In genomic region chr7:67670965-67671364, GRCm38 (mm10) we compare ENCODE assay signal across 19 mouse cellular contexts. TPM values are rescaled to one million over a fixed set of nuclear protein-coding genes. Genes with fewer than 3 reads are reported as not detected.
DNase-seq lines count a peak whose midpoint lies in the region; ATAC-seq and TF ChIP-seq lines count a peak whose summit lies in the region.
"Had no signal": no experiment of that assay in that cellular context is flagged by ENCODE, and none has a peak within 500 bp of the region (broad histone marks: within the 10 kb centered on the region; RNA-seq: fewer than 3 reads in every experiment).

No protein-coding gene starts in this region.

- peak; percentile 65 for TF ChIP-seq CTCF in layer of hippocampus, adult 2 months (conservative IDR thresholded peaks at IDR 0.05)
- peak; percentile 48; the same call in 1 of the 2 replicates for TF ChIP-seq CTCF in thymus, adult 2 months (IDR thresholded peaks at IDR 0.05; ENCODE audit: borderline replicate concordance, control insufficient read depth, extremely low read depth, insufficient read depth, low read length, poor library complexity)

- H3K27ac ChIP-seq in layer of hippocampus, adult 2 months: no peak overlapping the region
- no peak overlapping the region for H3K27ac ChIP-seq in thymus, adult 2 months (ENCODE audit: control insufficient read depth, insufficient read depth, low read length)
- H3K27ac ChIP-seq: limb, embryonic 12.5 days; midbrain, embryonic 12.5 days had no signal

- no peak for TF ChIP-seq POLR2A in thymus, adult 2 months (IDR thresholded peaks at IDR 0.05; ENCODE audit: control insufficient read depth, extremely low read depth, insufficient read depth, low read length, poor library complexity)

- 97% methylated on average over 1 of the region's 1 CpGs for WGBS in thymus, adult 2 months

- no peaks in the 10 kb centered on the region for H3K27me3 ChIP-seq in thymus, adult 2 months (ENCODE audit: control insufficient read depth, insufficient read depth, low read length)
- H3K27me3 ChIP-seq: limb, embryonic 12.5 days; midbrain, embryonic 12.5 days had no signal

- H3K36me3 ChIP-seq in thymus, adult 2 months (ENCODE audit: control insufficient read depth, insufficient read depth, low read length): no peaks in the 10 kb centered on the region

- H3K4me1 ChIP-seq in thymus, adult 2 months (replicated peaks; ENCODE audit: control insufficient read depth, insufficient read depth, low read length): no peaks in the 10 kb centered on the region
- H3K4me1 ChIP-seq: limb, embryonic 12.5 days; midbrain, embryonic 12.5 days had no signal

- peak; percentile 36 for DNase-seq in CD4-positive, CD25-positive, alpha-beta regulatory T cell, adult 2 months (ENCODE audit: low read depth, low spot score)
- DNase-seq in layer of hippocampus, adult 2 months (ENCODE audit: low spot score in 2 of 2): no peak
- DNase-seq in layer of hippocampus, postnatal 14 days (ENCODE audit: low spot score in 2 of 2): no peak
- no peak for DNase-seq in thymus, adult 2 months
- DNase-seq in thymus, postnatal 14 days: no peak
- no peak for DNase-seq in right cerebral cortex, adult 18-20 months
- DNase-seq in c-Kit-positive CD71-positive TER-119-positive erythroid progenitor cells, embryonic 14.5 days (ENCODE audit: low spot score): no peak
- DNase-seq: cerebellum, postnatal 36 days; heart, adult 18-20 months; heart, postnatal 36 days; kidney, postnatal 14 days; layer of hippocampus, postnatal 36 days; lung, postnatal 14 days; right cerebral cortex, postnatal 4 days; thymus, postnatal 4 days had no signal

- H3K4me3 ChIP-seq in layer of hippocampus, adult 2 months: no peak overlapping the region
- no peak overlapping the region for H3K4me3 ChIP-seq in thymus, adult 2 months (ENCODE audit: control insufficient read depth, insufficient read depth, low read length)
- H3K4me3 ChIP-seq: limb, embryonic 12.5 days; midbrain, embryonic 12.5 days had no signal

- no peak for ATAC-seq in CD4-positive, CD25-positive, alpha-beta regulatory T cell, adult 4 months
- ATAC-seq: inflammation-experienced regulatory T-cells, adult 6 months had no signal

RNA-seq across cellular contexts. Expression of gene Ttc23, which starts 23.8 kb away (rescaled TPM):
- polyA plus RNA-seq in CD4-positive, CD25-positive, alpha-beta regulatory T cell, adult 4 months (2017; shearing (Covaris generic)): 1 to 10 TPM; 1.7 to 1.8 TPM
- total RNA-seq in layer of hippocampus, adult 2 months (2021): 1 to 10 TPM; 4.6 to 7.9 TPM
- total RNA-seq in layer of hippocampus, postnatal 14 days (2021): 1 to 10 TPM; 8.3 to 9.7 TPM
- polyA plus RNA-seq in thymus, adult 2 months (2012; rRNA removed): 2.9 and 4.5 TPM in 2 replicates

RNA-seq across cellular contexts. Expression of gene Lrrc28, which starts 25.9 kb away (rescaled TPM):
- 10 to 100 TPM; 16.8 to 23.5 TPM for polyA plus RNA-seq in CD4-positive, CD25-positive, alpha-beta regulatory T cell, adult 4 months (2017; shearing (Covaris generic))
- total RNA-seq in layer of hippocampus, adult 2 months (2021): 10 to 100 TPM; 32.4 to 37.4 TPM
- 10 to 100 TPM; 38.7 to 38.9 TPM for total RNA-seq in layer of hippocampus, postnatal 14 days (2021)
- polyA plus RNA-seq in thymus, adult 2 months (2012; rRNA removed): 39.2 and 39.4 TPM in 2 replicates
